Mouse (Mus musculus) liver, embryonic 14.5 days (tissue): Measurements from ENCODE around the gene Rgs13. TPM values are rescaled to one million over a fixed set of nuclear protein-coding genes. Genes with fewer than 3 reads are reported as not detected.

Experiments used
- ATAC-seq: fragments of 200-750 bp; cut with Nextera tagmentation; 2 replicates; pipeline ENCODE4 v1.8.0; 2017; ENCODE audit warnings: moderate number of reproducible peaks, mild to moderate bottlenecking, moderate library complexity; ENCODE audit not compliant: insufficient read depth
- DNase-seq, 3 experiments: peaks; one replicate each; pipeline ENCODE4 v3.0.0-alpha.2; 2012 to 2013; ENCODE audit warnings: low read depth in 3 of 3, low spot score in 3 of 3
- H3K27ac ChIP-seq: fragments of 300-500 bp; sonication (generic); 2 replicates; pipeline ENCODE4 v1.5.1; 2014; ENCODE audit warnings: moderate library complexity, mild to moderate bottlenecking, control low read depth, inconsistent platforms
- H3K27me3 ChIP-seq: fragments of 300-500 bp; sonication (generic); 2 replicates; pipeline ENCODE4 v1.6.1; 2014; ENCODE audit warnings: mild to moderate bottlenecking, low read length, moderate library complexity; ENCODE audit not compliant: control insufficient read depth, insufficient read depth
- H3K36me3 ChIP-seq: fragments of 300-500 bp; sonication (generic); replicated peaks from 2 replicates; pipeline ENCODE4 v1.6.1; 2014; ENCODE audit warnings: low read depth; ENCODE audit not compliant: control insufficient read depth, insufficient read depth
- H3K4me1 ChIP-seq, 2 experiments: fragments of 200-500 bp in 1 of 2; fragments of 300-500 bp in 1 of 2; sonication (generic) in 1 of 2; replicated peaks; 2 replicates each; pipeline ENCODE4 v1.6.1; 2012 to 2014; ENCODE audit warnings: antibody characterized with exemption in 1 of 2, inconsistent platforms in 1 of 2, low read length in 1 of 2; ENCODE audit not compliant: control insufficient read depth in 2 of 2, insufficient read depth in 2 of 2
- H3K4me2 ChIP-seq: fragments of 300-500 bp; sonication (generic); 2 replicates; pipeline ENCODE4 v1.6.1; 2014; ENCODE audit warnings: low read depth, mild to moderate bottlenecking, control low read depth, moderate library complexity
- H3K4me3 ChIP-seq, 2 experiments: fragments of 200-500 bp in 1 of 2; fragments of 300-500 bp in 1 of 2; sonication (generic) in 1 of 2; 2 replicates each; pipeline ENCODE4 v1.5.1; 2012 to 2014; ENCODE audit warnings: low read depth in 2 of 2, low read length in 2 of 2, mild to moderate bottlenecking in 2 of 2, control low read depth in 1 of 2, inconsistent platforms in 1 of 2, moderate library complexity in 1 of 2; ENCODE audit not compliant: insufficient read depth in 1 of 2
- H3K9ac ChIP-seq: fragments of 300-500 bp; sonication (generic); replicated peaks from 2 replicates; pipeline ENCODE4 v1.6.1; 2014; ENCODE audit warnings: mild to moderate bottlenecking, control low read depth, moderate library complexity
- H3K9me3 ChIP-seq: fragments of 300-500 bp; sonication (generic); 2 replicates; pipeline ENCODE4 v1.6.1; 2016; ENCODE audit warnings: low read length, mixed read lengths; ENCODE audit not compliant: control insufficient read depth
- CTCF ChIP-seq: IDR thresholded peaks from 2 replicates; pipeline ENCODE4 v1.5.1; 2016; ENCODE audit warnings: antibody characterized with exemption, low read depth, control low read depth
- EP300 ChIP-seq: IDR thresholded peaks from 2 replicates; pipeline ENCODE4 v1.6.1; 2016; ENCODE audit warnings: antibody characterized with exemption, low read depth
- WGBS: fragments of 180-500 bp; shearing (Covaris S2); extraction: QIAGEN DNeasy Blood & Tissue Kit; methylation state at CpG from one replicate; pipeline ENCODE4 v1.1.7; 2014; ENCODE audit not compliant: insufficient replicate concordance; 5-methylcytosine and 5-hydroxymethylcytosine counted together
- polyA plus RNA-seq, 2 experiments: library from polyadenylated mRNA; depleted of rRNA in 1 of 2; stranded (reverse) in 1 of 2; unstranded in 1 of 2; fragments of >200 nt; fragmentation: Nextera tagmentation in 1 of 2; extraction: Ambion mirVana in 1 of 2; gene quantifications; 2 replicates each; pipeline versions ENCODE4 v1.2.1 to v1.2.3; 2012 to 2014

Rgs13 gene
- polyA plus RNA-seq, 2 experiments, result not detected

DNA sequence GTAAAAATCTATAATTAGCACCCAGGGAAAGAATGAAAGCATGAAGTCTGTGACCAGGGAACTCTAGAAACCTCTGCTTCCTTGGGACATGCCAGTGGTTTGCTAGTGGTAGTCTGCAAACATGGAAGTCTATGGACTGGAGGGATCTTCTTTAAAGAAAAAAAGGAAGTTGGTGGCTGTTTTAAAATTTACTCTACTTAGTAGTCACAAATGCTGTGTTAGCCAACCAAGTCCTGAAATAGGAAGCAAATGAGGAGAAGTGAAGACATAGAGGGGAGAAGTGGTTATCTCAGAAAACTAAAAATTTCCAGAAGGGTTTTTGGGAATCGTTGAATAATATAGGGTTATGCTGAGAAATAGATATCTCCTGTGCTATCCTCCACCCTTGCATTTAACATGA, 37.3 kb downstream of the Rgs13 start:
- TF ChIP-seq CTCF (no peak), EP300 (no peak)
- 33% methylated on average over 1 of the region's 1 CpGs for WGBS
- Histone ChIP-seq H3K4me1 (no peaks in the 10 kb centered on the region), H3K27me3 (no peaks in the 10 kb centered on the region), H3K27ac (no peak overlapping the region), H3K4me3 (no peak overlapping the region), H3K4me2 (no peak overlapping the region), H3K9ac (no peak overlapping the region), H3K36me3 (no peaks in the 10 kb centered on the region), H3K9me3 (no peaks in the 10 kb centered on the region)
- ATAC-seq (no peak), DNase-seq (no peak)

DNA sequence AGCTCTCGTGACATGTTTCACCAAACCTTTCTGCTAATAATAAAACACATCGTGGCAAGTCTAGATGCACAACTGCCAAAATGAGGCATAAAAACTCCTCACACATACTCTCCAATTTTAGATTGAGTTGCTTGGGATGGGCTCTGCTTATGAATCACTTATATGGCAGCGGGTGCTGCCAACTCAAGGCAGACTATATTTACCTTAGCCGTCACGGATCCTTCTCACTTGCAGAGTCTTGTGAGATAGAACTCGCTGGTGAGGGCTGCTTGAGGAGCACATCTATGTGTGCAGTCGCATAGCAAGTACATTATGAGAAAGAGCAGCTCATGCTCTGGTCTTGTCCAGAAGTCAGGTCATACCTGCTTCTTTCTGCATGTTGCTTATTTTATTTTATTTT, 49.2 kb downstream of the Rgs13 start:
- 59% methylated on average over 7 of the region's 7 CpGs for WGBS
- Histone ChIP-seq H3K27ac (no peak overlapping the region), H3K4me3 (no peak overlapping the region), H3K9ac (no peak overlapping the region), H3K9me3 (no peaks in the 10 kb centered on the region), H3K4me1 (no peaks in the 10 kb centered on the region), H3K27me3 (no peaks in the 10 kb centered on the region), H3K36me3 (no peaks in the 10 kb centered on the region), H3K4me2 (no peak overlapping the region)
- DNase-seq (no peak), ATAC-seq (no peak)
- no peak for TF ChIP-seq EP300
- no peak for TF ChIP-seq CTCF

DNA sequence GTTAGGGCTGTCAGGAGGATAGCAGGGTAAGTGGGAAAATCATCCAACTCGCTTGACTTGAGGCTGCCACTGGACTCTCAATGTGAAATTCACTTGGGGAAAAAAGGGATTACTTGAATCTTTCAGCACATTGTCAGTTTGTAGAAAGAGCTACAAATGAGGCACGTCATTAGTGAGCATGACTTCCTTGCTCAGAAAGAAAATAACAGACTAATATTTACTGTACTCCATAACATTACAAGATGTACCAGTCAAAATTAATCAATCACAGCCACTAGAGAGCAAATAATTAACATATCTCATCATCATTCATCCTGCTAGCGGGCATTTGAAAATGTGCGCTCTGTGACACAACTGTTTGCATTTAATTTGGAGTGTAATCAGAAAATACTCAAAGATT, 57.1 kb downstream of the Rgs13 start:
- 68% methylated on average over 4 of the region's 4 CpGs for WGBS
- Histone ChIP-seq H3K4me2 (no peak overlapping the region), H3K9ac (no peak overlapping the region), H3K4me3 (no peak overlapping the region), H3K36me3 (no peaks in the 10 kb centered on the region), H3K27ac (no peak overlapping the region), H3K9me3 (no peaks in the 10 kb centered on the region), H3K4me1 (no peaks in the 10 kb centered on the region), H3K27me3 (no peaks in the 10 kb centered on the region)
- no peak for ATAC-seq
- TF ChIP-seq CTCF (no peak), EP300 (no peak)
- no peak for DNase-seq

DNA sequence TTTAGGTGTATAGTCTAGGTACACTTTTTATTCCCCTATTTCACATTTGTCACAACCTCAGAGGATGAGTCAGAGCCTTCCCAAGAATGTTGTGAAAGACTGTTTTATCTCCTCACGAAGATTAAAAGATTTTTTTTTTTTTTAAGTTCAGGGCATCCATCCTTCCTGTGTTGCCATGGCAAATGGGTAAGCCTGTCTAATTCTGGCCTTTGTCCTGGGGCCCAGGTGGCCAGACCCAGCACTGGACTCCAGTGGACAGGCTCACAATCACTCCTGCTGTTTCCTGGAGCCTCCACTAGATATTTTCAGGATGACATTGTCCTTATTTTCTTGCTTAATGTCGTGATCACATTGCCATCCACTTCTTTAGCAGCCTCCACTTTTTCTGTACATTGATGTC, 57.7 kb downstream of the Rgs13 start:
- H3K4me2 ChIP-seq, result no peak overlapping the region
- no peaks in the 10 kb centered on the region for H3K36me3 ChIP-seq
- ATAC-seq (no peak), DNase-seq (no peak)
- no peak overlapping the region for H3K9ac ChIP-seq
- H3K27me3 ChIP-seq, result no peaks in the 10 kb centered on the region
- H3K27ac ChIP-seq, result no peak overlapping the region
- no peak overlapping the region for H3K4me3 ChIP-seq
- WGBS, result 31% methylated on average over 2 of the region's 2 CpGs
- no peaks in the 10 kb centered on the region for H3K4me1 ChIP-seq
- no peaks in the 10 kb centered on the region for H3K9me3 ChIP-seq
- no peak for TF ChIP-seq EP300
- no peak for TF ChIP-seq CTCF

DNA sequence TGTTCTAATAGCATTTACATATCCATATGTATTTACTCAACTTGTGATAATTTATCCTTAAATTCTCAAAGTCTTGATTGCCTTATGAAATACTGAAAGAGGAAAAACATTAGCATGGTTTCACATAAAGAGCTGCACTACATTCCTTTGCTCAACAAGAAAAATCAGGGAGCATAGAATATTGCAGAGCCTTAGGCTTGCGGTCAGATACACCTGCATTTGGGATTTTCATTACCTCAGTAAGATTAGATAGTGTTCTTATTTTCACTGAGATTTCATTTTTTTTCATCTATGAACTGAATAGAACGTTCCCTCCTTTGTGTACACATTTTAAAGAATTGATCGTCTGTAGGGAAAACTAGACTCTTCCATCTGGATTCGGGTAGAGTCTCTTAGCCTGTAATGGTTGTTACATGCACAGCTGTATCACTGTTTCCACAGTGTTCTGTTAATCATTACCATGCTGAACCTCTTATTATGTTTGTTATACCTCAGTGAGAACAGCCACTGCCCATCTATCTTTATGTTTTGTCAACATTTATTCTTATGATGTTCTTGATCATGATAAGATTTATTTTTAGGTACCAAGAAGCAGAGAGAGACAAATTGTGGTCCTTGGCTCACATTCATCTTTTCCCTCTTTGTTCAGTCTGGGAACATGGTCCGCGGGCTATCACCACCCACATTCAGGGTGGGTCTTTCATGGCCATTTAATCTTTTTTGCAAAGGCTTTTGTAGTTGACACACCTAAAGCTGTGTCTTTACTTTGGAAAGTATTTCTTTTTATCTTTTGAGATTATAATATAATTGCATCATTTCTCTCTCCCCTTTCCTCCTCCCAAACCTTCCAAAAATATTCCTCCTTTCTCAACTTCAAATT, 61.1 kb downstream of the Rgs13 start:
- ATAC-seq, result no peak
- no peak overlapping the region for H3K4me3 ChIP-seq
- H3K4me2 ChIP-seq, result no peak overlapping the region
- TF ChIP-seq EP300 (no peak), CTCF (no peak)
- DNase-seq, result no peak
- H3K9me3 ChIP-seq, result no peaks in the 10 kb centered on the region
- H3K36me3 ChIP-seq, result no peaks in the 10 kb centered on the region
- no peaks in the 10 kb centered on the region for H3K4me1 ChIP-seq
- no peak overlapping the region for H3K27ac ChIP-seq
- H3K27me3 ChIP-seq, result no peaks in the 10 kb centered on the region
- no peak overlapping the region for H3K9ac ChIP-seq
- 65% methylated on average over 6 of the region's 6 CpGs for WGBS
